Mouse (Mus musculus): ENCODE measurements at regions not wholly inside any gene's neighbourhood (a gene's known extent, or its start where the extent isn't known, plus 50 kb on each side); places are given as distances from the start of the nearest gene placed in this dataset.

DNA sequence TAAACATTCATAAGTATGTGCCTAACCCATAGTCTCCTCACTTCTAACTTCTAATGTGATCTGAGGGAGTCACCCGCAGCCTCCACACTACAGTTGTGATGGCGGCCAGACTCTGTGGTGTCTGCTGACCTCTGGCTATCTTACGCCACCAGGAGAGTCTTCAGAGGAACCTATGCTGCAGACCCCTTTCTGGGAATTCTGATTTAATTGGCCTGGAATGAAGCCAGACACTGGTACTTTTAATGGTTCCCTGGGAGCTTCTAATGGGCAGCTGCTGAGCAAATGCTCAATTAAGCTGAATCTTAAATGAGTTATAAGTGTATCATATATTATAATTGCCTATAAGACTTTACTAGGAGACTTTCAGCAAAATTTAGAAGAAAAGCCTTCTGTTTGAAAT lies 459.0 kb upstream of the N6amt1 start:
- TF ChIP-seq POLR2A (IDR thresholded peaks at IDR 0.05; ENCODE audit: borderline replicate concordance, extremely low read depth, insufficient read depth, insufficient read length), result no peak
- ATAC-seq (ENCODE audit: low FRiP score, low read depth) (no peak), DNase-seq (ENCODE audit: low spot score) (peak; percentile 38)
- no peak overlapping the region for H3K27ac ChIP-seq (replicated peaks; ENCODE audit: low read depth, low read length)
- no peak overlapping the region for H3K9ac ChIP-seq (ENCODE audit: low read depth, low read length, severe bottlenecking)
- 41% methylated on average over 3 of the region's 3 CpGs for WGBS
- no peaks in the 10 kb centered on the region; the same call in 1 of the 2 replicates for H3K4me1 ChIP-seq (ENCODE audit: control insufficient read depth, insufficient read depth, low read length)
- no peaks in the 10 kb centered on the region for H3K36me3 ChIP-seq (ENCODE audit: control insufficient read depth, insufficient read depth, low read length)
- no peak overlapping the region for H3K4me3 ChIP-seq (replicated peaks; ENCODE audit: low read length)
- H3K27me3 ChIP-seq (ENCODE audit: control insufficient read depth, insufficient read depth, low read length), result no peaks in the 10 kb centered on the region
- no peaks in the 10 kb centered on the region for H3K9me3 ChIP-seq (ENCODE audit: control insufficient read depth, low read length)
- no peak overlapping the region for H3K4me2 ChIP-seq (replicated peaks; ENCODE audit: low read depth, low read length, severe bottlenecking)

- H3K4me2 ChIP-seq (replicated peaks; ENCODE audit: low read depth, low read length, severe bottlenecking), result no peak overlapping the region
- ATAC-seq (ENCODE audit: low FRiP score, low read depth) (no peak), DNase-seq (ENCODE audit: low spot score) (no peak)
- no peak for TF ChIP-seq POLR2A (IDR thresholded peaks at IDR 0.05; ENCODE audit: borderline replicate concordance, extremely low read depth, insufficient read depth, insufficient read length)
- H3K9ac ChIP-seq (ENCODE audit: low read depth, low read length, severe bottlenecking), result no peak overlapping the region
- H3K4me3 ChIP-seq (replicated peaks; ENCODE audit: low read length), result no peak overlapping the region
- no peaks in the 10 kb centered on the region for H3K9me3 ChIP-seq (ENCODE audit: control insufficient read depth, low read length)
- no peak overlapping the region; the same call in 1 of the 2 replicates for H3K27ac ChIP-seq (replicated peaks; ENCODE audit: low read depth, low read length)
- no peaks in the 10 kb centered on the region; the same call in 1 of the 2 replicates for H3K4me1 ChIP-seq (ENCODE audit: control insufficient read depth, insufficient read depth, low read length)
- no peaks in the 10 kb centered on the region for H3K27me3 ChIP-seq (ENCODE audit: control insufficient read depth, insufficient read depth, low read length)
- no peaks in the 10 kb centered on the region for H3K36me3 ChIP-seq (ENCODE audit: control insufficient read depth, insufficient read depth, low read length)
- WGBS, result 47% methylated on average over 5 of the region's 5 CpGs
These were observed 459.7 kb upstream of the N6amt1 start for GRCm38 (mm10) chr16:86894333-86894732.

- no peaks in the 10 kb centered on the region for H3K27me3 ChIP-seq (ENCODE audit: control insufficient read depth, insufficient read depth, low read length)
- H3K27ac ChIP-seq (replicated peaks; ENCODE audit: low read depth, low read length), result no peak overlapping the region
- H3K4me3 ChIP-seq (replicated peaks; ENCODE audit: low read length), result no peak overlapping the region
- TF ChIP-seq POLR2A (IDR thresholded peaks at IDR 0.05; ENCODE audit: borderline replicate concordance, extremely low read depth, insufficient read depth, insufficient read length), result no peak
- no peaks in the 10 kb centered on the region for H3K9me3 ChIP-seq (ENCODE audit: control insufficient read depth, low read length)
- DNase-seq (ENCODE audit: low spot score) (no peak), ATAC-seq (ENCODE audit: low FRiP score, low read depth) (no peak)
- WGBS, result 81% methylated on average over 5 of the region's 5 CpGs
- H3K9ac ChIP-seq (ENCODE audit: low read depth, low read length, severe bottlenecking), result no peak overlapping the region
- H3K36me3 ChIP-seq (ENCODE audit: control insufficient read depth, insufficient read depth, low read length), result no peaks in the 10 kb centered on the region
- H3K4me2 ChIP-seq (replicated peaks; ENCODE audit: low read depth, low read length, severe bottlenecking), result no peak overlapping the region
- H3K4me1 ChIP-seq (ENCODE audit: control insufficient read depth, insufficient read depth, low read length), result peaks cover 6% of the 10 kb centered on the region; the same call in 1 of the 2 replicates
These were observed 465.6 kb upstream of the N6amt1 start for GRCm38 (mm10) chr16:86888421-86888820.

GRCm38 (mm10) chr16:86887605-86888004 lies 466.4 kb upstream of the N6amt1 start:
- Histone ChIP-seq H3K36me3 (ENCODE audit: control insufficient read depth, insufficient read depth, low read length) (no peaks in the 10 kb centered on the region), H3K4me3 (replicated peaks; ENCODE audit: low read length) (no peak overlapping the region), H3K9ac (ENCODE audit: low read depth, low read length, severe bottlenecking) (no peak overlapping the region), H3K4me2 (replicated peaks; ENCODE audit: low read depth, low read length, severe bottlenecking) (no peak overlapping the region), H3K4me1 (ENCODE audit: control insufficient read depth, insufficient read depth, low read length) (peaks cover 6% of the 10 kb centered on the region; the same call in 1 of the 2 replicates), H3K27me3 (ENCODE audit: control insufficient read depth, insufficient read depth, low read length) (no peaks in the 10 kb centered on the region), H3K9me3 (ENCODE audit: control insufficient read depth, low read length) (no peaks in the 10 kb centered on the region), H3K27ac (replicated peaks; ENCODE audit: low read depth, low read length) (no peak overlapping the region)
- DNase-seq (ENCODE audit: low spot score) (no peak), ATAC-seq (ENCODE audit: low FRiP score, low read depth) (no peak)
- TF ChIP-seq POLR2A (IDR thresholded peaks at IDR 0.05; ENCODE audit: borderline replicate concordance, extremely low read depth, insufficient read depth, insufficient read length), result no peak
- 66% methylated on average over 4 of the region's 4 CpGs for WGBS

DNA sequence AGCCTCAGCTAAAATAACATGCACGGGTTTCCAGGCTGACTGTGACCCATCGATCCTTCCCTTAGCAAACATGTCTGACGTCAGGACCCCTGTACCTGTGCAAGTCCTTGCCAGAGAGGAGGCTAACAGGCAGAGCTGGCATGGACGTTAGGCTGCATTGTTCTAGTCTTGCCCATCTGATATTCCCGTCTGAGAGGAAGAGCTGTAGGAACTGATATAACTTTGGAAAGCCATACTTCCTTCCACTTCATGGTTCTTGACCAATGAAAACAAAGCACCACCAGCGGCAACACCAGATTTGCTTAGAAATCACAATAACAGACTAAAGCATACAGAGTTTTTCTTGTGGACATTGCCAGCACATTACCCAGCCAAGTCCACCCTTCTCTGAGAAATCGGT lies 470.1 kb upstream of the N6amt1 start:
- WGBS, result 84% methylated on average over 7 of the region's 7 CpGs
- H3K4me2 ChIP-seq (replicated peaks; ENCODE audit: low read depth, low read length, severe bottlenecking), result no peak overlapping the region
- no peak for ATAC-seq (ENCODE audit: low FRiP score, low read depth)
- no peaks in the 10 kb centered on the region for H3K27me3 ChIP-seq (ENCODE audit: control insufficient read depth, insufficient read depth, low read length)
- no peak overlapping the region for H3K27ac ChIP-seq (replicated peaks; ENCODE audit: low read depth, low read length)
- H3K36me3 ChIP-seq (ENCODE audit: control insufficient read depth, insufficient read depth, low read length), result no peaks in the 10 kb centered on the region
- H3K9ac ChIP-seq (ENCODE audit: low read depth, low read length, severe bottlenecking), result no peak overlapping the region
- DNase-seq (ENCODE audit: low spot score), result no peak
- H3K4me1 ChIP-seq (ENCODE audit: control insufficient read depth, insufficient read depth, low read length), result peaks cover 6% of the 10 kb centered on the region; the same call in 1 of the 2 replicates
- H3K4me3 ChIP-seq (replicated peaks; ENCODE audit: low read length), result no peak overlapping the region
- H3K9me3 ChIP-seq (ENCODE audit: control insufficient read depth, low read length), result no peaks in the 10 kb centered on the region
- no peak for TF ChIP-seq POLR2A (IDR thresholded peaks at IDR 0.05; ENCODE audit: borderline replicate concordance, extremely low read depth, insufficient read depth, insufficient read length)

GRCm38 (mm10) chr16:86882529-86882928 lies 471.5 kb upstream of the N6amt1 start:
- H3K27ac ChIP-seq (replicated peaks; ENCODE audit: low read depth, low read length), result no peak overlapping the region
- ATAC-seq (ENCODE audit: low FRiP score, low read depth) (peak; percentile 84), DNase-seq (ENCODE audit: low spot score) (peak; percentile 88)
- H3K9me3 ChIP-seq (ENCODE audit: control insufficient read depth, low read length), result no peaks in the 10 kb centered on the region
- no peak for TF ChIP-seq POLR2A (IDR thresholded peaks at IDR 0.05; ENCODE audit: borderline replicate concordance, extremely low read depth, insufficient read depth, insufficient read length)
- WGBS, result 12% methylated on average over 6 of the region's 6 CpGs
- H3K27me3 ChIP-seq (ENCODE audit: control insufficient read depth, insufficient read depth, low read length), result no peaks in the 10 kb centered on the region
- H3K4me3 ChIP-seq (replicated peaks; ENCODE audit: low read length), result no peak overlapping the region
- no peaks in the 10 kb centered on the region for H3K4me1 ChIP-seq (ENCODE audit: control insufficient read depth, insufficient read depth, low read length)
- 0 out of 2 replicates have a peak overlapping the region, but pooled peaks have one; percentile 13 for H3K4me2 ChIP-seq (replicated peaks; ENCODE audit: low read depth, low read length, severe bottlenecking)
- no peaks in the 10 kb centered on the region for H3K36me3 ChIP-seq (ENCODE audit: control insufficient read depth, insufficient read depth, low read length)
- no peak overlapping the region for H3K9ac ChIP-seq (ENCODE audit: low read depth, low read length, severe bottlenecking)

Measured in limb, embryonic 14.5 days (tissue).